In the genomic region with DNA sequence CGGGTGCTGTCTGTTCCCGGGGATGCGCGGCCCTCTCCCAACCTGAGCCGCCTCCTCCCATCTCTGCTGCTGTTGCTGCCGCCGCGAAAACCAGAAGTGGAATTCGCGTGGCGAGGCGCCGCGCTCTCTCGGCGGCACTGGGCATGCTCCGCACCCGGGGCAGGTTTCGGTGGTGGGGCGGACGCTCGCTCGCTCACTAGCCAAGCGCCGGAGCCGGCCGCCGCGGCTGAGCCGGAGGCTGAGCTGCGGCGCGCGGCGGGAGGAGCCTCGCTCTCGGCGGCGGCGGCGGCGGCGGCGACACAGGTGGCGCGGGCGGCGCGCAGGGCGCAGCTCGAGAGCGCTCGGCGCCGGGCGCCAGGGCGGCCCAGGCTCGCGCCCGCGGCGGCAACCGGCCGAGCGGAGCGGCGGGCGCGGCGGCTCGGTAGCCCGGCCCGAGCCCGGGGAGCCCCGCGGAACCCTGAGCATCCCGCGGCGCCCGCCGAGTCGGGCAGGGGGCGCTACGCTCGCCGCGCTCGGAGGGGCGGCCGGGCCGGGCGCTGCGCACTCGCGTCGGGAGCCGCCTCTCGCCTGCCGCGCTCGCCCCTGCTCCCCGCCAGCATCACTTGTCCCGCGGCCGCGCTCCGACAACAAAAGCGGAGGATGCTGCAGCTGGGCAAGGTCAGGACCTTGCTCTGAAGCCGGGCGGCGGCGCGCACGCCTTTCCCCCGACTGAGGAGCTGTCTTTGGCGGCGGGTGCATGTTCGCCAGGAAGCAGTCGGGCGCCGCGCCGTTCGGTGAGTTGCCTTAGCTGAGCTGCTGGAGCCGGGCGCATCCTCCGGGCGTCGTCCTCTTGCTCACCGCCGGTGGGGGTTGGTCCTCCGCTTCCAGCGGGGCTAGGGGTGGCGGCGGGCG, we compare ENCODE assay signal across 8 mouse cellular contexts. TPM values are rescaled to one million over a fixed set of nuclear protein-coding genes. Genes with fewer than 3 reads are reported as not detected.
DNase-seq lines count a peak whose midpoint lies in the region; ATAC-seq lines count a peak whose summit lies in the region.

A gene (plus strand): TSS at position 203 of the 891 bp plus-strand sequence.

- under 1% methylated on average over 123 of the region's 136 CpGs for WGBS in embryonic facial prominence, embryonic 13.5 days

- no peaks in the 10 kb centered on the region for H3K36me3 ChIP-seq in embryonic facial prominence, embryonic 13.5 days

- peak within 1 kb of the TSS; percentile 69 for H3K9ac ChIP-seq in embryonic facial prominence, embryonic 13.5 days

- H3K27ac ChIP-seq in embryonic facial prominence, embryonic 13.5 days: peak within 1 kb of the TSS; percentile 55; the same call in 1 of the 2 replicates

- peak within 1 kb of the TSS; percentile 91 for H3K4me2 ChIP-seq in embryonic facial prominence, embryonic 13.5 days

- H3K4me1 ChIP-seq in embryonic facial prominence, embryonic 13.5 days: peaks cover 13% of the 10 kb centered on the region

- H3K4me3 ChIP-seq in embryonic facial prominence, embryonic 13.5 days: peak within 1 kb of the TSS; percentile 71

- H3K27me3 ChIP-seq in embryonic facial prominence, embryonic 13.5 days: peaks cover 51% of the 10 kb centered on the region

- peak; percentile 76 for ATAC-seq in embryonic facial prominence, embryonic 13.5 days (ENCODE audit: insufficient number of reproducible peaks, insufficient read depth, low FRiP score, low TSS enrichment, low read depth)
- peak; percentile 63 to 74 for ATAC-seq in hematopoietic stem cell, adult 5-6 weeks (replicated peaks in 1 of 2; ENCODE audit: insufficient read depth in 1 of 2, low FRiP score in 2 of 2, low TSS enrichment in 1 of 2, low read depth in 1 of 2, poor library complexity in 2 of 2, severe bottlenecking in 2 of 2)

- H3K9me3 ChIP-seq in embryonic facial prominence, embryonic 13.5 days: no peaks in the 10 kb centered on the region

- peak; percentile 55 to 65 for DNase-seq in urinary bladder, adult 18-20 months (ENCODE audit: low spot score in 2 of 2)
- DNase-seq in urinary bladder, postnatal 10 days (ENCODE audit: low spot score): no peak
- peak; percentile 81 for DNase-seq in layer of hippocampus, adult 9-11 months
- peak; percentile 26 to 43 for DNase-seq in lung, adult 18-20 months
- DNase-seq in retina, adult 2 months (ENCODE audit: low read depth, low spot score): peak; percentile 44
- DNase-seq in yolk sac, embryonic 10.5 days (ENCODE audit: low spot score): peak; percentile 33

RNA-seq across cellular contexts. Expression of the gene that starts here (rescaled TPM):
- polyA plus RNA-seq in embryonic facial prominence, embryonic 13.5 days (2015; fragmentation: Nextera tagmentation; extraction: Ambion mirVana): 8.2 and 9.1 TPM in 2 replicates
- 2.4 and 5.3 TPM in 2 replicates for total RNA-seq in hematopoietic stem cell, adult 5-6 weeks (2017)
